ENCODE assay signal across 14 mouse cellular contexts in the genomic region with DNA sequence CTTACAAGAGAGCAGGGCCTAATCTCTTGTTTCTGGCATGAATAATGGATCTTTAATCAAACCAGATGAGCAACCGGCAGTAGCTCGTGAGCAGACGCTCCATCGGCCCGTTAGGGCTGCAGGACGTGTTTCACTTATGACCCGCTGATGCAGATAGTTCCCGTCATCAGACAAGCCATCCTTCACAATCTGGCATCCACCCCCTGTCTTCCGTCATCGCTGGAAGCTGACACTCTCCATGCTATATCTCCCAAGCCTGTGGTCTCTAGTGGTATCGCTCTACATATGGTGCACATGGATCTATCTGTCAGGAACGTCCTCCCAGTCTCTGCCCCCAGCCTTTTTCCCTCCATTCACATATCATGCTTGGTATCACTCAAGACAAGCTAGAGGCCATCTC.
"Had no signal": no experiment of that assay in that cellular context is flagged by ENCODE, and none has a peak within 500 bp of the region (broad histone marks: within the 10 kb centered on the region; RNA-seq: fewer than 3 reads in every experiment).

No protein-coding gene starts in this region.

- H3K4me2 ChIP-seq: liver, embryonic 13.5 days; midbrain, embryonic 11.5 days; midbrain, embryonic 15.5 days; neural tube, embryonic 12.5 days had no signal

- ATAC-seq: liver, postnatal 0 days; midbrain, embryonic 15.5 days had no signal

- H3K9me3 ChIP-seq: liver, embryonic 13.5 days; midbrain, embryonic 15.5 days; neural tube, embryonic 12.5 days had no signal

- H3K4me1 ChIP-seq: liver, embryonic 13.5 days; megakaryocyte, embryonic 14.5 days; midbrain, embryonic 15.5 days had no signal

- H3K4me3 ChIP-seq: layer of hippocampus, adult 2 months; liver, embryonic 13.5 days; megakaryocyte, embryonic 14.5 days; midbrain, embryonic 15.5 days; neural tube, embryonic 12.5 days had no signal

- H3K27ac ChIP-seq: kidney, postnatal 0 days; layer of hippocampus, adult 2 months; liver, embryonic 13.5 days; macrophage; midbrain, embryonic 15.5 days; neural tube, embryonic 12.5 days had no signal

- H3K9ac ChIP-seq: liver, embryonic 13.5 days; liver, postnatal 0 days; midbrain, embryonic 15.5 days; neural tube, embryonic 12.5 days had no signal

- H3K27me3 ChIP-seq: liver, embryonic 13.5 days; midbrain, embryonic 15.5 days; neural tube, embryonic 12.5 days had no signal

- H3K36me3 ChIP-seq: liver, embryonic 13.5 days; midbrain, embryonic 15.5 days; neural tube, embryonic 12.5 days had no signal

- DNase-seq: kidney, adult 11 months; kidney, adult 9 months; kidney, postnatal 36 days; liver, embryonic 13.5 days; liver, postnatal 0 days; thymus, adult 18-20 months; thymus, postnatal 14 days had no signal
